Mouse (Mus musculus): ENCODE data around the gene Gm16434.
"Not testable (repeated sequence)": the region's sequence is repeated elsewhere in the genome, so short reads cannot be mapped to it uniquely, and the experiment has no call there.

Gene Gm16434

DNA sequence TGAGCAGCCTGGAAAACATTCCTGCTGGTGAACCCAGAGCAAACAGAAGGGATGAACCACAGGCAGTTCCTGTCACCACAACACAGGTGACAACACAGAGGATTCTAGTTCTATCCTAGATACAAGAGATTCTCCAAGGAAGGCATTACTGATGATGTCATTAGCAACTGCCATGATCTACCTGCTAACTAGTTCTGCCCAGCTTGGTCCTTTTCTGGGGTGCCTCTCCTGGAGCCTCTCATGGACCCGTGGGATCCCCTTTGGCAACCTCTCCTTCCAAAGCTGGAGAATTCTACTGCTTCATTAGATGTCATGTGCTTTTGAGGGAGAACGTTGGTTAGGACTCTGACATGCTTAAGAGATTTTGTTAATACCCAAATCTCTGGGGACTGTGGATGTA is at the start of gene Gm16434:
Gene Gm16434, minus strand, starts transcription at position 101 of the 400 bp plus-strand sequence.
- H3K4me1 ChIP-seq (replicated peaks; ENCODE audit: low read depth, low read length); H3K36me3 ChIP-seq (ENCODE audit: insufficient read depth, low read length); H3K27me3 ChIP-seq (ENCODE audit: insufficient read depth, low read length); H3K9me3 ChIP-seq (ENCODE audit: low read length); H3K4me3 ChIP-seq (replicated peaks; ENCODE audit: low read length): not testable (repeated sequence)

DNA sequence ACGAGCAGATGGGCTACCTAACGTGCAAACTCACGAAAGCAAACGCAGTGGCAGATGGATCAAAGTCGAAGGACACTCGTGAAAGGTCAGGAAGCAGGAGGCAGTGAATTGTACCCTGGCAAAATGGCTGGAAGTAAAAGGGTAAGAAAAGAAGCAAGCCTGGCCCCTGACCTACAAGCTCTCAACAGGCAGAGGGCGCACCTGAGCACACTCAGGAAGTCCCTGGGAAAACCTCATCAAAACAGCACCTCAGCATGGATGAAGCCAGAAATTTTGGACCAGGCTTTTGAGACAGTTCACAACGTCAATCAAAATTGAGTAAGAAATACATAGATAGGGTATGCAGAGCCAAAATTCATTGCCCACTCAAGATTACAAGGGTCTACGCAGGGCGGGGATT is 49.2 kb upstream of the Gm16434 start:
- not testable (repeated sequence) for H3K9me3 ChIP-seq (ENCODE audit: low read length); H3K4me3 ChIP-seq (replicated peaks; ENCODE audit: low read length); H3K36me3 ChIP-seq (ENCODE audit: insufficient read depth, low read length); H3K27me3 ChIP-seq (ENCODE audit: insufficient read depth, low read length); H3K4me1 ChIP-seq (replicated peaks; ENCODE audit: low read depth, low read length)

DNA sequence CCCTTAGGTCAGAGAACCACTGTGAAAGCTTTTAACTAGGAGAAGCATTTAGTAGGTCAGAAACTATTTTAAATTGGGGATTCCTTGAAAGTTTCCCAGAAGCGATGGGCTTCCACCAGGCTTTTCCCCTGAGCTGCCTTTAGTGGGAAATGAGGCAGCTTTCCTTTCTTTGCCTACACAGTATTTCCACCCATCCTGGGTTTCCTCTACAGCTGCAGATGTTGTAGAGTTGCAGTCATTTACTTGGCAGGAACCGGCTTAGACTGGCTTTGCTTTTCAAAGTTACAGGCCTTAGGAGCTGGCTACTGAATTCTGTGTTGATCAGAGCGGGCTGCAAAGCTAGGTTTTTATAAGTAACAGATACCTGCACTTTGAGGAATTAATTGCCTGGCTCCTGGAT is 5.7 kb upstream of the Gm16434 start:
- H3K27me3 ChIP-seq (ENCODE audit: insufficient read depth, low read length); H3K4me3 ChIP-seq (replicated peaks; ENCODE audit: low read length); H3K4me1 ChIP-seq (replicated peaks; ENCODE audit: low read depth, low read length); H3K36me3 ChIP-seq (ENCODE audit: insufficient read depth, low read length); H3K9me3 ChIP-seq (ENCODE audit: low read length): not testable (repeated sequence)

DNA sequence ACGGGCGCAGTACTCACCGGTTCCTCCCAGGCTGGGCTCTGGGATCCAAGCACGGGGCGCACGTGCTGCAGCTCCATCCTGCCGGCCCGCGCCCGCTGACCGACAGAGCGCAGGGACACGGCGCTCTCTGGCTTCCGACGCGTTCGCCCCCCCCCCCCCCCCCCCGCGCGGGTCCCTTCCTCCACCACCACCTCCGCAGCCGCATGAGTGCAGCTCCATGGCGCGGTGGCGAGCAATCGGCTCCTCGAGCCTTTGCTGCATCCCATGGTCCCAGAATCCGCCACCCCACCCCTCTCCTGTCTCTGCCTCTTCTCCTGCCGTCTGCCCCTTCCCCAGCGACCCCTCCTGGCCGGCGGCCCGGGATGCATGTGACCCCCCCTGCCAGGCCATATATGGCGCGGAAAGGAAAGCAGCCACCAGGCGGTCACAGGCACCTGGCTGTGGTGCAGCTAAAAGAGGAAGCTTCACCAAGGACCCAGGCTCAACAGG is 19.8 kb downstream of the Gm16434 start, which contains the start of gene Gm3512:
Gene Gm3512, minus strand, starts transcription at position 51 of the 489 bp plus-strand sequence.
- not testable (repeated sequence) for H3K4me1 ChIP-seq (replicated peaks; ENCODE audit: low read depth, low read length); H3K4me3 ChIP-seq (replicated peaks; ENCODE audit: low read length); H3K27me3 ChIP-seq (ENCODE audit: insufficient read depth, low read length); H3K36me3 ChIP-seq (ENCODE audit: insufficient read depth, low read length); H3K9me3 ChIP-seq (ENCODE audit: low read length)

Measured in E14TG2a.4 (cell line).